Mouse (Mus musculus): ENCODE data around the gene Usp2. TPM values are rescaled to one million over a fixed set of nuclear protein-coding genes. Genes with fewer than 3 reads are reported as not detected.

Gene Usp2
- polyA plus RNA-seq, 1 experiment = not detected

DNA sequence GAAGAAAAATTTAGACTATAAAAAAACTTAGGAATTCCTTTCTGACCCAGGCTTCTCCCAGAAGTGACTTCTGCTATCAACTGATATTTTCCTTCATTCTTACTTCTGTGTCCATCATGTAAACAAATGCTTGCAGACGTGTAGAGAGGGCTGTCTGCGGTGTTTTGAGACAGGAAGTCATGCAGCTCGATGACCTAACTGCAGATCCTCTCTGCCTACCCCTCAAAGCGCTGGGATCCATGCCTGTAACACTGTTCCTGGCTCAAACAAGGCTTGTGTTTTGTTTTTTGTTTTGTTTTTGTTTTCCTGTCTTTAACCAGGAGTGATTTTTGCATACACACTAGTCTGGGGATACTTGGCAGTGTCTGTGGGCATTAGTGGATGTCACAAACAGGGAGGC, 71.0 kb downstream of the Usp2 start:
- Histone ChIP-seq H3K4me3 (ENCODE audit: insufficient read depth, low read depth, low read length) (no peak overlapping the region), H3K4me1 (ENCODE audit: control insufficient read depth, insufficient read depth, low read length) (peaks cover 22% of the 10 kb centered on the region), H3K27ac (ENCODE audit: insufficient read depth, low read depth, low read length) (no peak overlapping the region)
- WGBS = 82% methylated on average over 4 of the region's 4 CpGs
- TF ChIP-seq CTCF (IDR thresholded peaks at IDR 0.05; ENCODE audit: insufficient read depth, low read depth, low read length) = no peak
- no peak for TF ChIP-seq POLR2A (IDR thresholded peaks at IDR 0.05; ENCODE audit: insufficient read depth, low read depth, low read length)

DNA sequence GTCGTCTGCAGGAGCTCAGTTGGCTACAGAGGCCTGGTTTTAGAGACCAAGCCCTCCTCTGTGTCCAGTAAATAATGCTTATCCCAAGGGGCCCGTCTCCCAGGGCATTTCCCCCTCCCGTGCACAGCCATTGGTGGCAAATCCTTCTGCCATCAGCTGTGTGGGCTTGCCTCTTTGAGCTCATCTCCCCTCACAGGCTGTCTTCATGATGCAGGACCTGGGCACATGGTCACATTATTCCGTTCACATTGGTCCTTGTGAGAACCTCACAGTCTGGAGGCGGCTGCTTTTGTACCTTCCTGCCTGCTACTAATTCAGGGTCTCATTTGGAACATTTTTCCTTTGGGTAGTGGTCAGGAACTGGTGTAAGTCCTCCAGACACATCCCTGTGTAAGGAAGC, 75.1 kb downstream of the Usp2 start:
- TF ChIP-seq CTCF (IDR thresholded peaks at IDR 0.05; ENCODE audit: insufficient read depth, low read depth, low read length) (no peak), POLR2A (IDR thresholded peaks at IDR 0.05; ENCODE audit: insufficient read depth, low read depth, low read length) (no peak)
- WGBS = 64% methylated on average over 5 of the region's 5 CpGs

DNA sequence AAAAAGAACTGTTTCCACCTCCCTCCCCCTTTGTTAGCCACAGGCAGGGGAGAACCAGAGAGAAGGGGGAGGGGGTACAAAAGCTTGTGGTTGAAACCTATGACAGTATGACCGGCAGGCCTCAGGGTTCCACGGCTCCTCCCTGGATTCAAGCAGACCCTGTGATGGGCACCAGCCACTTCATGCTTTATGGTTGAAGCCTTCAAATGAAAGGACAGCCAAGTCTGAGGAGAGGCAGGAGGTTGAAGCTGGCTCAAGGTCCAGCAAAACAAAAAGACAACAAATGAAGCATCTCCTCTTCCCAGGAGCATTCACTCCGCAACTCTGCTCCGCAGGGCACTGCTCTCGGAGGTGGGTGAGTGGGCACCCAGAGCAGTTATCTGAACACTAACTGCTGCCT, 76.6 kb downstream of the Usp2 start:
- H3K27ac ChIP-seq (ENCODE audit: insufficient read depth, low read depth, low read length) = peak overlapping the region; percentile 58; the same call in 1 of the 2 replicates
- peaks cover 14% of the 10 kb centered on the region for H3K4me1 ChIP-seq (ENCODE audit: control insufficient read depth, insufficient read depth, low read length)
- TF ChIP-seq CTCF (IDR thresholded peaks at IDR 0.05; ENCODE audit: insufficient read depth, low read depth, low read length) (no peak), POLR2A (IDR thresholded peaks at IDR 0.05; ENCODE audit: insufficient read depth, low read depth, low read length) (no peak)
- 38% methylated on average over 5 of the region's 5 CpGs for WGBS
- no peak overlapping the region for H3K4me3 ChIP-seq (ENCODE audit: insufficient read depth, low read depth, low read length)

More for the DNA sequence above, 75.1 kb downstream of the Usp2 start:
- Histone ChIP-seq H3K27ac (ENCODE audit: insufficient read depth, low read depth, low read length) (no peak overlapping the region), H3K4me1 (ENCODE audit: control insufficient read depth, insufficient read depth, low read length) (peaks cover 14% of the 10 kb centered on the region), H3K4me3 (ENCODE audit: insufficient read depth, low read depth, low read length) (no peak overlapping the region)

DNA sequence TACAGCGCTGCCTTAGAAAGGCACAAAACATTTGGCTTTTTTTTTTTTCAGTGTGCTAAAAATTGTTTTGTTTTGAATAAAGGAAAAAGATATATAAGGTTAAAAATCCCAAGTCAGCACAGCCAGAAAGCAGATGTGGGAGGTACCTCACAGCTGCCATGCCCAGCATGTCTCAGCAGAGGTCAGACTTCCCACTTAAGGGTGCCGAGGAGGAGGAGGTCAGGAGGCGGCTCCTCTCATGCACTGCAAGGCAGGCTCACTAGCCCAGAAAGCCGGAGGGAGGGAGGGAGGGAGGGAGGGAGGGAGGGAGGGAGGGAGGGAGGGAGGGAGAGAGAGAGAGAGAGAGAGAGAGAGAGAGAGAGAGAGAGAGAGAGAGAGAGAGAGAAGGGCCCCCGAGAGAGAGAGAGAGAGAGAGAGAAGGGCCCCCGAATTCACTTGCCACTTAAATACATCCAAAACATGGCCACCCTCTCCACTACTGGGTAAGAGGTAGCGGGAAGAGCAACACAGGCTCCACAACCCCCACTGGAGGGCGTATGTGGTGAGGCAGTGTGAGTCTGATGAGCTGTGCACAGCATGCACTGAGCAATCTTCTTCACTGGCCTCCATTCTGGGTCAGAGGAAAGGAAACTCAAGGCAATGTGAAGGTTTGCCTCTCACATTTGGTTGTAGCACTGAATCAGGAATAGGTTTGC, 77.3 kb downstream of the Usp2 start:
- 15% methylated on average over 7 of the region's 8 CpGs for WGBS
- TF ChIP-seq POLR2A (IDR thresholded peaks at IDR 0.05; ENCODE audit: insufficient read depth, low read depth, low read length) = no peak
- no peak for TF ChIP-seq CTCF (IDR thresholded peaks at IDR 0.05; ENCODE audit: insufficient read depth, low read depth, low read length)
- H3K4me3 ChIP-seq (ENCODE audit: insufficient read depth, low read depth, low read length) = no peak overlapping the region
- H3K4me1 ChIP-seq (ENCODE audit: control insufficient read depth, insufficient read depth, low read length) = peaks cover 14% of the 10 kb centered on the region
- H3K27ac ChIP-seq (ENCODE audit: insufficient read depth, low read depth, low read length) = peak overlapping the region; percentile 58

DNA sequence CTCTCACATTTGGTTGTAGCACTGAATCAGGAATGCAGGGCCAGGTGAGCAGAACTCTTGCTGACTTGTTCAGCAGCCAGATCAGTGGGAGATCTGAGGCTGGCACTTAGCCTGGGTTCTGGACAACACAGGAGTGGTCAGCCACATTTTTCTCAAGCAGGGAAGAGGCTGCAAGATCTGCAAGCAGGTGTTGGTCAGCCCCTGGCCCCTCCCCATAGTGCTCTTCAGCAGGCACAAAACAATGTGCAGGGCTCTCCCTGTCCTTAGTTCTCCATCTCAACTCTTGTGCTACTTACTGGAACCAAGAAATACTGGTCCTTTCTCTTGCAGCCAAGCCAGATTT, 77.9 kb downstream of the Usp2 start:
- Histone ChIP-seq H3K4me1 (ENCODE audit: control insufficient read depth, insufficient read depth, low read length) (peaks cover 14% of the 10 kb centered on the region), H3K4me3 (ENCODE audit: insufficient read depth, low read depth, low read length) (no peak overlapping the region), H3K27ac (ENCODE audit: insufficient read depth, low read depth, low read length) (peak overlapping the region; percentile 32)
- no peak for TF ChIP-seq POLR2A (IDR thresholded peaks at IDR 0.05; ENCODE audit: insufficient read depth, low read depth, low read length)
- TF ChIP-seq CTCF (IDR thresholded peaks at IDR 0.05; ENCODE audit: insufficient read depth, low read depth, low read length) = no peak

Other genes with a start within 250 kb of the Usp2 start
- gene Thy1, start 23.6 kb upstream of the Usp2 start, polyA plus RNA-seq (2012; ENCODE audit: insufficient read depth, insufficient read length, low replicate concordance, missing spikeins) = 767 and 807 TPM in 2 replicates
- gene Mfrp, start 34.7 kb downstream of the Usp2 start, polyA plus RNA-seq (2012; ENCODE audit: insufficient read depth, insufficient read length, low replicate concordance, missing spikeins) = not detected in 2 replicates
- gene C1qtnf5, start 40.2 kb downstream of the Usp2 start, polyA plus RNA-seq (2012; ENCODE audit: insufficient read depth, insufficient read length, low replicate concordance, missing spikeins) = not detected in 2 replicates
- not detected in 2 replicates for gene Gm49380, start 46.5 kb downstream of the Usp2 start, polyA plus RNA-seq (2012; ENCODE audit: insufficient read depth, insufficient read length, low replicate concordance, missing spikeins)
- 257 TPM in 1 of 2 replicates, not detected in the other for gene Rnf26, start 46.5 kb downstream of the Usp2 start, polyA plus RNA-seq (2012; ENCODE audit: insufficient read depth, insufficient read length, low replicate concordance, missing spikeins)
- not detected in 2 replicates for gene Mcam, start 67.4 kb downstream of the Usp2 start, polyA plus RNA-seq (2012; ENCODE audit: insufficient read depth, insufficient read length, low replicate concordance, missing spikeins)
- 80.7 and 279 TPM in 2 replicates for gene Cbl, start 167.0 kb downstream of the Usp2 start, polyA plus RNA-seq (2012; ENCODE audit: insufficient read depth, insufficient read length, low replicate concordance, missing spikeins)
- not detected in 2 replicates for gene Ccdc153, start 173.7 kb downstream of the Usp2 start, polyA plus RNA-seq (2012; ENCODE audit: insufficient read depth, insufficient read length, low replicate concordance, missing spikeins)
- not detected in 2 replicates for gene Pdzd3, start 184.4 kb downstream of the Usp2 start, polyA plus RNA-seq (2012; ENCODE audit: insufficient read depth, insufficient read length, low replicate concordance, missing spikeins)
- gene Nlrx1, start 201.6 kb downstream of the Usp2 start, polyA plus RNA-seq (2012; ENCODE audit: insufficient read depth, insufficient read length, low replicate concordance, missing spikeins) = not detected in 2 replicates
- gene Abcg4, start 221.6 kb downstream of the Usp2 start, polyA plus RNA-seq (2012; ENCODE audit: insufficient read depth, insufficient read length, low replicate concordance, missing spikeins) = not detected in 2 replicates
- not detected in 2 replicates for gene Hinfp, start 238.7 kb downstream of the Usp2 start, polyA plus RNA-seq (2012; ENCODE audit: insufficient read depth, insufficient read length, low replicate concordance, missing spikeins)

All from olfactory bulb, adult 2 months (tissue).